Mouse (Mus musculus) liver, adult 2 months (tissue): ENCODE data around the gene Fn1.

Experiments
- CTCF ChIP-seq: fragments of 200-500 bp; IDR thresholded peaks from 2 replicates; pipeline ENCODE4 v1.5.1; 2011; ENCODE audit warnings: low read depth, low read length, control low read depth
- POLR2A ChIP-seq: fragments of 200-500 bp; IDR thresholded peaks from 2 replicates; pipeline ENCODE4 v1.6.1; 2011; ENCODE audit warnings: low read length, control low read depth; ENCODE audit not compliant: insufficient read depth; ENCODE audit errors: extremely low read depth

- TF ChIP-seq CTCF (no peak), POLR2A (no peak)
Observed at GRCm38 (mm10) chr1:71653400-71654159, 580 bp upstream of the Fn1 start.
